Mouse (Mus musculus): ENCODE measurements around the gene Nptx1.

Nptx1 gene

GRCm38 (mm10) chr11:119547183-119547921 is at the start of gene Nptx1:
Gene Nptx1 (minus strand): TSS chr11:119547753.
- DNase-seq: peak; percentile 55

GRCm38 (mm10) chr11:119593966-119594365 is 46.4 kb upstream of the Nptx1 start:
- DNase-seq: peak; percentile 40

- no peak for DNase-seq
These were observed 41.7 kb upstream of the Nptx1 start for GRCm38 (mm10) chr11:119589242-119589641.

- DNase-seq: peak; percentile 46
These were observed 39.6 kb upstream of the Nptx1 start for GRCm38 (mm10) chr11:119587112-119587511.

GRCm38 (mm10) chr11:119586511-119586910 is 39.0 kb upstream of the Nptx1 start:
- no peak for DNase-seq

- DNase-seq: no peak
These were observed 30.2 kb upstream of the Nptx1 start for GRCm38 (mm10) chr11:119577721-119578120.

- no peak for DNase-seq
These were observed 29.3 kb upstream of the Nptx1 start for GRCm38 (mm10) chr11:119576855-119577254.

GRCm38 (mm10) chr11:119572316-119573010 is 24.9 kb upstream of the Nptx1 start:
- DNase-seq: no peak

GRCm38 (mm10) chr11:119566188-119566587 is 18.6 kb upstream of the Nptx1 start:
- DNase-seq: no peak

GRCm38 (mm10) chr11:119565684-119566083 is 18.1 kb upstream of the Nptx1 start:
- peak; percentile 35 for DNase-seq

GRCm38 (mm10) chr11:119565021-119565420 is 17.5 kb upstream of the Nptx1 start:
- DNase-seq: no peak

- DNase-seq: no peak
These were observed 16.8 kb upstream of the Nptx1 start for GRCm38 (mm10) chr11:119564383-119564782.

GRCm38 (mm10) chr11:119563166-119563565 is 15.6 kb upstream of the Nptx1 start:
- DNase-seq: no peak

GRCm38 (mm10) chr11:119562286-119562685 is 14.7 kb upstream of the Nptx1 start:
- DNase-seq: no peak

- no peak for DNase-seq
These were observed 11.5 kb upstream of the Nptx1 start for GRCm38 (mm10) chr11:119558870-119559610.

GRCm38 (mm10) chr11:119557940-119558869 is 10.7 kb upstream of the Nptx1 start:
- DNase-seq: no peak

- no peak for DNase-seq
These were observed 7.6 kb upstream of the Nptx1 start for GRCm38 (mm10) chr11:119555170-119555569.

GRCm38 (mm10) chr11:119554706-119555105 is 7.2 kb upstream of the Nptx1 start:
- DNase-seq: no peak

GRCm38 (mm10) chr11:119552902-119553802 is 5.6 kb upstream of the Nptx1 start:
- DNase-seq: no peak

GRCm38 (mm10) chr11:119552301-119552700 is 4.7 kb upstream of the Nptx1 start:
- DNase-seq: no peak

- no peak for DNase-seq
These were observed 3.9 kb upstream of the Nptx1 start for GRCm38 (mm10) chr11:119551468-119551867.
